In genomic region chr9:103623560-103624316, GRCm38 (mm10) we compare ENCODE assay signal across 9 mouse cellular contexts.
DNase-seq lines count a peak whose midpoint lies in the region; ATAC-seq and TF ChIP-seq lines count a peak whose summit lies in the region.
"Had no signal": no experiment of that assay in that cellular context is flagged by ENCODE, and none has a peak within 500 bp of the region (broad histone marks: within the 10 kb centered on the region; RNA-seq: fewer than 3 reads in every experiment).

No protein-coding gene starts in this region.

- no peaks in the 10 kb centered on the region for H3K9me3 ChIP-seq in heart, embryonic 15.5 days (replicated peaks)
- H3K9me3 ChIP-seq in kidney, embryonic 15.5 days (replicated peaks), result no peaks in the 10 kb centered on the region; the same call in 1 of the 2 replicates
- no peaks in the 10 kb centered on the region for H3K9me3 ChIP-seq in limb, embryonic 12.5 days
- H3K9me3 ChIP-seq in hindbrain, embryonic 13.5 days, result no peaks in the 10 kb centered on the region

- 67% methylated on average over 19 of the region's 19 CpGs for WGBS in heart, embryonic 15.5 days
- 81% methylated on average over 19 of the region's 19 CpGs for WGBS in heart, adult 2 months
- 51% methylated on average over 19 of the region's 19 CpGs for WGBS in kidney, embryonic 15.5 days
- 61% methylated on average over 19 of the region's 19 CpGs for WGBS in limb, embryonic 12.5 days
- WGBS in hindbrain, embryonic 13.5 days, result 80% methylated on average over 19 of the region's 19 CpGs

- no peak overlapping the region for H3K4me3 ChIP-seq in heart, embryonic 15.5 days
- no peak overlapping the region for H3K4me3 ChIP-seq in heart, adult 2 months
- H3K4me3 ChIP-seq in kidney, embryonic 15.5 days (replicated peaks), result no peak overlapping the region
- no peak overlapping the region for H3K4me3 ChIP-seq in limb, embryonic 12.5 days (replicated peaks)
- H3K4me3 ChIP-seq in hindbrain, embryonic 13.5 days, result no peak overlapping the region
- H3K4me3 ChIP-seq: myocyte had no signal

- no peaks in the 10 kb centered on the region for H3K27me3 ChIP-seq in heart, embryonic 15.5 days
- no peaks in the 10 kb centered on the region for H3K27me3 ChIP-seq in heart, adult 2 months (ENCODE audit: control insufficient read depth, insufficient read depth, low read length)
- H3K27me3 ChIP-seq in kidney, embryonic 15.5 days, result no peaks in the 10 kb centered on the region
- no peaks in the 10 kb centered on the region for H3K27me3 ChIP-seq in limb, embryonic 12.5 days
- H3K27me3 ChIP-seq in hindbrain, embryonic 13.5 days, result peaks cover 11% of the 10 kb centered on the region; the same call in 1 of the 2 replicates

- peak overlapping the region; percentile 78 for H3K27ac ChIP-seq in heart, embryonic 15.5 days
- no peak overlapping the region for H3K27ac ChIP-seq in heart, adult 2 months
- peak overlapping the region; percentile 63; the same call in 1 of the 2 replicates for H3K27ac ChIP-seq in kidney, embryonic 15.5 days
- H3K27ac ChIP-seq in limb, embryonic 12.5 days, result 0 out of 2 replicates have a peak overlapping the region, but pooled peaks have one; percentile 45
- no peak overlapping the region for H3K27ac ChIP-seq in hindbrain, embryonic 13.5 days

- no peak for ATAC-seq in heart, embryonic 15.5 days (replicated peaks; ENCODE audit: insufficient number of reproducible peaks, insufficient read depth, low FRiP score, low read depth)
- peak; percentile 88 for ATAC-seq in kidney, embryonic 15.5 days (replicated peaks; ENCODE audit: low FRiP score)
- 0 out of 2 replicates have a peak, but pooled peaks have one; percentile 26 for ATAC-seq in limb, embryonic 12.5 days (ENCODE audit: insufficient number of reproducible peaks, insufficient read depth, low FRiP score, low TSS enrichment, low read depth)
- no peak for ATAC-seq in hindbrain, embryonic 13.5 days (ENCODE audit: low FRiP score)

- no peak for TF ChIP-seq CTCF in heart, adult 2 months (IDR thresholded peaks at IDR 0.05)

- TF ChIP-seq EP300 in heart, adult 2 months (IDR thresholded peaks at IDR 0.05; ENCODE audit: insufficient read depth, low read depth, low read length), result no peak

- intact Hi-C loops in heart, adult 2 months (cut with DNase I), result loop anchor here (1.0 to 2.0 kb wide), 3 partner anchors 129 to 373 kb away; no protein-coding TSS in a partner anchor

- TF ChIP-seq POLR2A in heart, adult 2 months (IDR thresholded peaks at IDR 0.05; ENCODE audit: insufficient read depth, low read depth, low read length), result no peak

- no peak overlapping the region for H3K4me2 ChIP-seq in heart, embryonic 15.5 days
- H3K4me2 ChIP-seq in kidney, embryonic 15.5 days, result peak overlapping the region; percentile 35
- H3K4me2 ChIP-seq in limb, embryonic 12.5 days, result no peak overlapping the region
- H3K4me2 ChIP-seq in hindbrain, embryonic 13.5 days, result no peak overlapping the region

- no peaks in the 10 kb centered on the region for H3K79me2 ChIP-seq in heart, adult 2 months (replicated peaks; ENCODE audit: control insufficient read depth, insufficient read depth, low read length)

- 0 out of 2 replicates have a peak overlapping the region, but pooled peaks have one; percentile 15 for H3K9ac ChIP-seq in heart, embryonic 15.5 days
- H3K9ac ChIP-seq in heart, adult 2 months (ENCODE audit: low read depth, low read length), result no peak overlapping the region
- no peak overlapping the region for H3K9ac ChIP-seq in kidney, embryonic 15.5 days
- no peak overlapping the region for H3K9ac ChIP-seq in limb, embryonic 12.5 days (replicated peaks)
- H3K9ac ChIP-seq in hindbrain, embryonic 13.5 days, result no peak overlapping the region

- no peak for DNase-seq in heart, adult 2 months
- peak; percentile 17 to 45 for DNase-seq in frontal cortex, postnatal 25 days (ENCODE audit: low spot score in 2 of 2)
- no peak for DNase-seq in cerebellum, postnatal 25 days

- no peaks in the 10 kb centered on the region for H3K36me3 ChIP-seq in heart, embryonic 15.5 days
- no peaks in the 10 kb centered on the region for H3K36me3 ChIP-seq in heart, adult 2 months (ENCODE audit: control insufficient read depth, insufficient read depth, low read length)
- no peaks in the 10 kb centered on the region for H3K36me3 ChIP-seq in kidney, embryonic 15.5 days
- H3K36me3 ChIP-seq in limb, embryonic 12.5 days, result no peaks in the 10 kb centered on the region
- H3K36me3 ChIP-seq in hindbrain, embryonic 13.5 days, result no peaks in the 10 kb centered on the region
- H3K36me3 ChIP-seq: G1E had no signal

- H3K4me1 ChIP-seq in heart, embryonic 15.5 days (replicated peaks), result peaks cover 21% of the 10 kb centered on the region
- no peaks in the 10 kb centered on the region for H3K4me1 ChIP-seq in heart, adult 2 months (ENCODE audit: control insufficient read depth, insufficient read depth, low read length)
- peaks cover 13% of the 10 kb centered on the region for H3K4me1 ChIP-seq in kidney, embryonic 15.5 days
- peaks cover 16% of the 10 kb centered on the region; the same call in 1 of the 2 replicates for H3K4me1 ChIP-seq in limb, embryonic 12.5 days (replicated peaks)
- peaks cover 8% of the 10 kb centered on the region for H3K4me1 ChIP-seq in hindbrain, embryonic 13.5 days (replicated peaks)

Comparison
In these comparisons a context has a peak if more than half of its experiments do, and no peak if none do; other contexts are left out.
1. H3K27ac ChIP-seq: peak in heart, embryonic 15.5 days (single experiment), kidney, embryonic 15.5 days (single experiment) and limb, embryonic 12.5 days (single experiment); none in heart, adult 2 months (single experiment) and hindbrain, embryonic 13.5 days (single experiment).
2. ATAC-seq: peak in kidney, embryonic 15.5 days (single experiment) and limb, embryonic 12.5 days (single experiment); none in heart, embryonic 15.5 days (single experiment) and hindbrain, embryonic 13.5 days (single experiment).
3. DNase-seq: peak in frontal cortex, postnatal 25 days (2 of 2); none in heart, adult 2 months (0 of 2) and cerebellum, postnatal 25 days (0 of 2).